Mouse (Mus musculus) CD4-positive helper T cell, adult 2 months (primary cell): Measurements from ENCODE around the gene Lhx4.

Experiments
- DNase-seq: peaks from one replicate; pipeline ENCODE4 v3.0.0-alpha.2; 2012; ENCODE audit warnings: low read depth, missing footprints, low spot score

Lhx4 gene

GRCm38 (mm10) chr1:155703191-155703680 is 48.2 kb downstream of the Lhx4 start:
- DNase-seq, result no peak

GRCm38 (mm10) chr1:155700886-155701285 is 50.6 kb downstream of the Lhx4 start:
- no peak for DNase-seq

- no peak for DNase-seq
Measured at GRCm38 (mm10) chr1:155698373-155699159, 52.9 kb downstream of the Lhx4 start.

- no peak for DNase-seq
Measured at GRCm38 (mm10) chr1:155693443-155693842, 58.0 kb downstream of the Lhx4 start.

- no peak for DNase-seq
Measured at GRCm38 (mm10) chr1:155693026-155693425, 58.5 kb downstream of the Lhx4 start.

GRCm38 (mm10) chr1:155692230-155692629 is 59.3 kb downstream of the Lhx4 start:
- DNase-seq, result no peak

GRCm38 (mm10) chr1:155689558-155689957 is 61.9 kb downstream of the Lhx4 start:
- no peak for DNase-seq

GRCm38 (mm10) chr1:155689141-155689540 is 62.3 kb downstream of the Lhx4 start:
- DNase-seq, result no peak

- DNase-seq, result no peak
Measured at GRCm38 (mm10) chr1:155686816-155687215, 64.7 kb downstream of the Lhx4 start.

- no peak for DNase-seq
Measured at GRCm38 (mm10) chr1:155681116-155681799, 70.2 kb downstream of the Lhx4 start.

GRCm38 (mm10) chr1:155675570-155675969 is 75.9 kb downstream of the Lhx4 start:
- no peak for DNase-seq

GRCm38 (mm10) chr1:155663994-155664393 is 87.5 kb downstream of the Lhx4 start:
- DNase-seq, result no peak

- no peak for DNase-seq
Measured at GRCm38 (mm10) chr1:155656321-155656720, 95.2 kb downstream of the Lhx4 start.

GRCm38 (mm10) chr1:155654961-155655360 is 96.5 kb downstream of the Lhx4 start:
- DNase-seq, result no peak

- no peak for DNase-seq
Measured at GRCm38 (mm10) chr1:155650121-155650846, 101.2 kb downstream of the Lhx4 start.
